8 mouse cellular contexts compared by ENCODE assay signal in the genomic region with DNA sequence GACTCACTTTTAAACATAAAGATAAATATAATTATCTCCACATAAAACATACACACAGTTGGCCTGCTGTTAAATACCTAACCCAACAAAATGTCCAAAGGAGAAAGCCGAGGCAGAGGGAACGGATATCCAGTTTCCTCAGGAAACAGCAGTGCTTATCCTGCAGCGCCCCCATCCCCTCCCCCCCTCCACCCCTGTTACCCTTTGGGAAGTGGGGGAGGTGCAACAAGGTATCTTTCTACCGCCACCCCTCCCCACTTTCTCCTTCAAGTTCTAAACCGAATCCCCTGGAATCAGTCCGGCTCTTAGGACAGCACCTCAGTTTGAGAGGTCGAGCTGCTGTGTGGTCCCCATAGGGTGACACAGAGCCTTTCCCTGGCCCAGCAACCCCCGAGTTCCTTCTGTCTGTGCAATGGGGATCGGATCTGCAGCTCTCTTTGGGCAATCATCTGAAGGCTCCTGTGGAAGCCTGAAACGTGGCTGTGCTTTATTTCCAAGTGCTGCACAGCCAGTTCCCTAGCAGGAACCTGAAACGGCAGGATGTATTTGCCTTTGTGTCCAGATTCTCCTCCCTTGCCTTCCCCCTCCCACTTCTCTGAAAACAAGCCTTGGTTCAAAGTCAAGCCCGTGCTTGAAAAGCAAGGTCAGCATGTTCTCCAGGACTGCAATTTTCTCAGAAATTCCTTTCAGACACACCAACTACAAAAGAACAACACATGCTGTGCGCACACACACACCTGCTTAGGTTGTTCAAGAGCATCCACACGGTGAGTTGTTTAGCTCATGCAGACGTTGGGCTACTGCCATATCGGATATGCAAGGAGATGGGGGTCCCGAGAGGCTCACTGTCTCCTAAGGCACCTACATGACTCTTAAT. TPM values are rescaled to one million over a fixed set of nuclear protein-coding genes. Genes with fewer than 3 reads are reported as not detected.
DNase-seq lines count a peak whose midpoint lies in the region; ATAC-seq and TF ChIP-seq lines count a peak whose summit lies in the region.

No protein-coding gene starts in this region.

- H3K9ac ChIP-seq in liver, adult 2 months (ENCODE audit: low read depth, low read length): 0 out of 2 replicates have a peak overlapping the region, but pooled peaks have one; percentile 10
- H3K9ac ChIP-seq in embryonic facial prominence, embryonic 13.5 days: no peak overlapping the region
- H3K9ac ChIP-seq in kidney, embryonic 15.5 days: no peak overlapping the region

- H3K9me3 ChIP-seq in embryonic facial prominence, embryonic 13.5 days: no peaks in the 10 kb centered on the region
- no peaks in the 10 kb centered on the region for H3K9me3 ChIP-seq in kidney, embryonic 15.5 days (replicated peaks)

- H3K4me2 ChIP-seq in embryonic facial prominence, embryonic 13.5 days: peak overlapping the region; percentile 30
- H3K4me2 ChIP-seq in kidney, embryonic 15.5 days: no peak overlapping the region

- H3K36me3 ChIP-seq in liver, adult 2 months (ENCODE audit: control insufficient read depth, insufficient read depth, low read length): peaks cover 21% of the 10 kb centered on the region
- H3K36me3 ChIP-seq in embryonic facial prominence, embryonic 13.5 days: peaks cover 46% of the 10 kb centered on the region
- peaks cover 56% of the 10 kb centered on the region for H3K36me3 ChIP-seq in kidney, embryonic 15.5 days
- peaks cover 63% of the 10 kb centered on the region for H3K36me3 ChIP-seq in small intestine, adult 2 months (ENCODE audit: control insufficient read depth, insufficient read depth, low read length)

- TF ChIP-seq CTCF in liver, adult 2 months (IDR thresholded peaks at IDR 0.05; ENCODE audit: low read depth, low read length): no peak
- TF ChIP-seq CTCF in small intestine, adult 2 months (IDR thresholded peaks at IDR 0.05; ENCODE audit: extremely low read depth, insufficient read length, insufficient replicate concordance, low read depth, low read length): no peak

- no peak for ATAC-seq in embryonic facial prominence, embryonic 13.5 days (ENCODE audit: insufficient number of reproducible peaks, insufficient read depth, low FRiP score, low TSS enrichment, low read depth)
- ATAC-seq in kidney, embryonic 15.5 days (replicated peaks; ENCODE audit: low FRiP score): peak; percentile 23; the same call in 1 of the 2 replicates

- H3K4me3 ChIP-seq in liver, adult 2 months (ENCODE audit: insufficient read depth, low read depth, low read length): no peak overlapping the region
- no peak overlapping the region for H3K4me3 ChIP-seq in embryonic facial prominence, embryonic 13.5 days
- H3K4me3 ChIP-seq in kidney, embryonic 15.5 days (replicated peaks): no peak overlapping the region
- H3K4me3 ChIP-seq in small intestine, adult 2 months (ENCODE audit: low read depth, low read length): no peak overlapping the region

- TF ChIP-seq POLR2A in liver, adult 2 months (IDR thresholded peaks at IDR 0.05; ENCODE audit: extremely low read depth, insufficient read depth, low read length): no peak
- no peak for TF ChIP-seq POLR2A in small intestine, adult 2 months (IDR thresholded peaks at IDR 0.05; ENCODE audit: low read depth, low read length)

- H3K79me2 ChIP-seq in liver, adult 2 months (ENCODE audit: control insufficient read depth, insufficient read depth, low read length): no peaks in the 10 kb centered on the region

- WGBS in liver, adult 2 months: 67% methylated on average over 17 of the region's 17 CpGs
- 19% methylated on average over 17 of the region's 17 CpGs for WGBS in embryonic facial prominence, embryonic 13.5 days
- WGBS in kidney, embryonic 15.5 days: 25% methylated on average over 17 of the region's 17 CpGs
- 63% methylated on average over 17 of the region's 17 CpGs for WGBS in small intestine, adult 2 months

- H3K27ac ChIP-seq in liver, adult 2 months (replicated peaks; ENCODE audit: insufficient read depth, low read depth, low read length): peak overlapping the region; percentile 75
- peak overlapping the region; percentile 87 for H3K27ac ChIP-seq in embryonic facial prominence, embryonic 13.5 days
- H3K27ac ChIP-seq in kidney, embryonic 15.5 days: peak overlapping the region; percentile 83
- H3K27ac ChIP-seq in small intestine, adult 2 months (ENCODE audit: insufficient read depth, low read depth, low read length): peak overlapping the region; percentile 75

- peaks cover 4% of the 10 kb centered on the region; the same call in 1 of the 2 replicates for H3K4me1 ChIP-seq in liver, adult 2 months (ENCODE audit: control insufficient read depth, insufficient read depth, low read length)
- H3K4me1 ChIP-seq in embryonic facial prominence, embryonic 13.5 days: peaks cover 88% of the 10 kb centered on the region
- H3K4me1 ChIP-seq in kidney, embryonic 15.5 days: peaks cover 38% of the 10 kb centered on the region
- peaks cover 2% of the 10 kb centered on the region for H3K4me1 ChIP-seq in small intestine, adult 2 months (ENCODE audit: control insufficient read depth, insufficient read depth, insufficient read length, low read length)

- DNase-seq in liver, adult 2 months (ENCODE audit: extremely low read depth, low read depth, low spot score): no peak
- DNase-seq in liver: no peak
- no peak for DNase-seq in right cerebral cortex, adult 2 months (ENCODE audit: low spot score in 2 of 2)
- no peak for DNase-seq in cerebellum, postnatal 36 days
- DNase-seq in adrenal gland, postnatal 25 days: no peak

- H3K27me3 ChIP-seq in liver, adult 2 months (ENCODE audit: control insufficient read depth, insufficient read depth, low read length): no peaks in the 10 kb centered on the region
- H3K27me3 ChIP-seq in embryonic facial prominence, embryonic 13.5 days: no peaks in the 10 kb centered on the region
- H3K27me3 ChIP-seq in kidney, embryonic 15.5 days: no peaks in the 10 kb centered on the region
- H3K27me3 ChIP-seq in small intestine, adult 2 months (ENCODE audit: control insufficient read depth, insufficient read depth, low read length): no peaks in the 10 kb centered on the region

RNA-seq across cellular contexts. Expression of a gene that starts 17.6 kb away (rescaled TPM):
- 25.8 and 29.2 TPM in 2 replicates for total RNA-seq in liver, adult 2 months (2014; rRNA removed)
- 14.4 and 14.6 TPM in 2 replicates for polyA plus RNA-seq in liver, adult 2 months (2012; rRNA removed)
- polyA plus RNA-seq in embryonic facial prominence, embryonic 13.5 days (2015; fragmentation: Nextera tagmentation; extraction: Ambion mirVana): 168 and 193 TPM in 2 replicates
- 163 and 184 TPM in 2 replicates for polyA plus RNA-seq in kidney, embryonic 15.5 days (2015; fragmentation: Nextera tagmentation; extraction: Ambion mirVana)
- 7.4 and 13.2 TPM in 2 replicates for polyA plus RNA-seq in small intestine, adult 2 months (2012; rRNA removed)
- total RNA-seq in adrenal gland, postnatal 25 days (2021): 48.6 and 57.5 TPM in 2 replicates

RNA-seq across cellular contexts. Expression of a gene that starts 50.3 kb away (rescaled TPM):
- 0.13 TPM in 1 of 2 replicates, not detected in the other for total RNA-seq in liver, adult 2 months (2014; rRNA removed)
- not detected in 2 replicates for polyA plus RNA-seq in liver, adult 2 months (2012; rRNA removed)
- 0.31 and 0.78 TPM in 2 replicates for polyA plus RNA-seq in embryonic facial prominence, embryonic 13.5 days (2015; fragmentation: Nextera tagmentation; extraction: Ambion mirVana)
- polyA plus RNA-seq in kidney, embryonic 15.5 days (2015; fragmentation: Nextera tagmentation; extraction: Ambion mirVana): 0.63 and 3.1 TPM in 2 replicates
- polyA plus RNA-seq in small intestine, adult 2 months (2012; rRNA removed): not detected in 2 replicates
- total RNA-seq in adrenal gland, postnatal 25 days (2021): 22.5 and 31.1 TPM in 2 replicates

RNA-seq across cellular contexts. Expression of a gene that starts 50.5 kb away (rescaled TPM):
- total RNA-seq in liver, adult 2 months (2014; rRNA removed): 8.1 and 8.3 TPM in 2 replicates
- polyA plus RNA-seq in liver, adult 2 months (2012; rRNA removed): 4.8 and 5.9 TPM in 2 replicates
- polyA plus RNA-seq in embryonic facial prominence, embryonic 13.5 days (2015; fragmentation: Nextera tagmentation; extraction: Ambion mirVana): 33.8 and 34.8 TPM in 2 replicates
- polyA plus RNA-seq in kidney, embryonic 15.5 days (2015; fragmentation: Nextera tagmentation; extraction: Ambion mirVana): 27.6 and 29.9 TPM in 2 replicates
- polyA plus RNA-seq in small intestine, adult 2 months (2012; rRNA removed): 3.2 and 5.2 TPM in 2 replicates
- total RNA-seq in adrenal gland, postnatal 25 days (2021): 27.1 and 28.9 TPM in 2 replicates

Comparison
In these comparisons a context has a peak if more than half of its experiments do, and no peak if none do; other contexts are left out.
1. RNA of a gene that starts 17.6 kb away (polyA plus RNA-seq): 168 to 193 TPM in embryonic facial prominence, embryonic 13.5 days and 163 to 184 TPM in kidney, embryonic 15.5 days; 14.4 to 14.6 TPM in liver, adult 2 months and 7.4 to 13.2 TPM in small intestine, adult 2 months; every median in the first group is over 10 times any median in the second.
2. Peak in every context shown above with its lines, with median percentiles within 50 percentile points of each other: H3K27ac ChIP-seq.